27 mouse cellular contexts compared by ENCODE assay signal in the genomic region with DNA sequence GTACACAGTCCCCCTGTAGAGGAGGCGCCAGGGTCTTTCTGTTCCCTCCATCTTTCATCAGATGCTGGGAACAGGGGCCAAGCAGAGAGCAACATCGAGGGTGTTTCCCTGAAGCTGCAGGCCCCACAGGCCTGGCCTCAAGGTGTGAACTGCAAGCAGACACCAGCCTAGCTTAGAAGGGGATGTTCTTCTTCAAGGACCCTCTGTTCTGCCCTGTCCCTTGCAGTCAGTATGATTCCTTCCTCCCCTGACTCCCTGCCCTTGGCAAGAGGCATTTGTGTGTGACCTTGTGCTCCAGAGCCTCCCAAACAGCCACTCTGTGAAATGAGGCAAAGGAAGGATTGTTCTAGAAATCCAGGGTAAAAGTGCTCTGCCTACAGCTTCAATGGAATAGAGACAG. TPM values are rescaled to one million over a fixed set of nuclear protein-coding genes. Genes with fewer than 3 reads are reported as not detected.
"Had no signal": no experiment of that assay in that cellular context is flagged by ENCODE, and none has a peak within 500 bp of the region (broad histone marks: within the 10 kb centered on the region; RNA-seq: fewer than 3 reads in every experiment).

No protein-coding gene starts in this region.

- ATAC-seq: intestine, embryonic 15.5 days; liver, embryonic 12.5 days; midbrain, embryonic 15.5 days had no signal

- H3K27me3 ChIP-seq: intestine, embryonic 15.5 days; liver, embryonic 12.5 days; liver, embryonic 15.5 days; midbrain, embryonic 15.5 days; stomach, embryonic 15.5 days had no signal

- DNase-seq: kidney, adult 11 months; kidney, adult 9 months; kidney, postnatal 14 days; kidney, postnatal 4 days; liver; lung, adult 18-20 months; lung, postnatal 10 days; lung, postnatal 36 days; right cerebral cortex, adult 18-20 months; right cerebral cortex, postnatal 14 days; spleen, adult 18-20 months; thymus, postnatal 36 days had no signal

- H3K9me3 ChIP-seq: intestine, embryonic 15.5 days; limb, embryonic 10.5 days; limb, embryonic 13.5 days; liver, embryonic 12.5 days; liver, embryonic 15.5 days; lung, embryonic 15.5 days; megakaryocyte, embryonic 14.5 days; midbrain, embryonic 12.5 days; midbrain, embryonic 15.5 days; stomach, embryonic 15.5 days had no signal

- H3K9ac ChIP-seq: intestine, embryonic 15.5 days; limb, embryonic 13.5 days; liver, embryonic 12.5 days; liver, embryonic 15.5 days; lung, embryonic 15.5 days; midbrain, embryonic 12.5 days; midbrain, embryonic 15.5 days; stomach, embryonic 15.5 days had no signal

- H3K4me2 ChIP-seq: intestine, embryonic 15.5 days; limb, embryonic 13.5 days; liver, embryonic 12.5 days; liver, embryonic 15.5 days; lung, embryonic 15.5 days; midbrain, embryonic 12.5 days; midbrain, embryonic 15.5 days; stomach, embryonic 15.5 days had no signal

- H3K36me3 ChIP-seq: intestine, embryonic 15.5 days; limb, embryonic 10.5 days; limb, embryonic 13.5 days; liver, embryonic 12.5 days; liver, embryonic 15.5 days; lung, embryonic 15.5 days; midbrain, embryonic 12.5 days; midbrain, embryonic 15.5 days; stomach, embryonic 15.5 days had no signal

- H3K27ac ChIP-seq: intestine, embryonic 15.5 days; limb, embryonic 10.5 days; limb, embryonic 13.5 days; liver, embryonic 12.5 days; liver, embryonic 15.5 days; lung, embryonic 15.5 days; midbrain, embryonic 12.5 days; midbrain, embryonic 15.5 days; stomach, embryonic 15.5 days had no signal

- H3K4me1 ChIP-seq: intestine, embryonic 15.5 days; limb, embryonic 13.5 days; liver, embryonic 12.5 days; liver, embryonic 15.5 days; lung, embryonic 15.5 days; midbrain, embryonic 12.5 days; stomach, embryonic 15.5 days had no signal

- H3K4me3 ChIP-seq: intestine, embryonic 15.5 days; limb, embryonic 10.5 days; limb, embryonic 13.5 days; liver, embryonic 12.5 days; liver, embryonic 15.5 days; lung, embryonic 15.5 days; megakaryocyte, embryonic 14.5 days; midbrain, embryonic 12.5 days; midbrain, embryonic 15.5 days; stomach, embryonic 15.5 days had no signal

RNA-seq across cellular contexts. Expression of a gene that starts 34.8 kb away (rescaled TPM):
- total RNA-seq: layer of hippocampus, adult 18-20 months; layer of hippocampus, postnatal 14 days had no signal
- polyA plus RNA-seq: limb, embryonic 10.5 days; midbrain, embryonic 12.5 days; midbrain, embryonic 15.5 days; neural tube, embryonic 11.5 days; neural tube, embryonic 14.5 days; urinary bladder, adult 2 months had no signal
